Mouse (Mus musculus) forebrain, embryonic 11.5 days (tissue): ENCODE measurements around the gene Methig1. TPM values are rescaled to one million over a fixed set of nuclear protein-coding genes. Genes with fewer than 3 reads are reported as not detected.
"Not testable (repeated sequence)": the region's sequence is repeated elsewhere in the genome, so short reads cannot be mapped to it uniquely, and the experiment has no call there.

Experiments
- ATAC-seq: fragments of 200-750 bp; cut with Nextera tagmentation; replicated peaks from 2 replicates; pipeline ENCODE4 v1.8.0; 2017; ENCODE audit warnings: moderate TSS enrichment; ENCODE audit not compliant: low FRiP score
- DNase-seq: peaks from one replicate; pipeline ENCODE4 v3.0.0-alpha.2; 2017; ENCODE audit warnings: low spot score
- H3K27ac ChIP-seq: fragments of 300-500 bp; sonication (generic); 2 replicates; pipeline ENCODE4 v1.5.1; 2014; ENCODE audit warnings: low read depth, low read length
- H3K27me3 ChIP-seq: fragments of 300-500 bp; sonication (generic); 2 replicates; pipeline ENCODE4 v1.6.1; 2014; ENCODE audit warnings: mild to moderate bottlenecking, low read length, mixed read lengths; ENCODE audit not compliant: control insufficient read depth, insufficient read depth
- H3K36me3 ChIP-seq: fragments of 300-500 bp; sonication (generic); 2 replicates; pipeline ENCODE4 v1.6.1; 2014; ENCODE audit warnings: mild to moderate bottlenecking, low read length, moderate library complexity, mixed read lengths; ENCODE audit not compliant: control insufficient read depth, insufficient read depth
- H3K4me1 ChIP-seq: fragments of 300-500 bp; sonication (generic); replicated peaks from 2 replicates; pipeline ENCODE4 v1.6.1; 2014; ENCODE audit warnings: low read length, mixed read lengths; ENCODE audit not compliant: control insufficient read depth, insufficient read depth
- H3K4me2 ChIP-seq: fragments of 300-500 bp; sonication (generic); 2 replicates; pipeline ENCODE4 v1.6.1; 2014; ENCODE audit warnings: low read depth, mild to moderate bottlenecking, low read length, moderate library complexity, mixed read lengths; ENCODE audit not compliant: severe bottlenecking
- H3K4me3 ChIP-seq: fragments of 300-500 bp; sonication (generic); 2 replicates; pipeline ENCODE4 v1.5.1; 2014; ENCODE audit warnings: low read depth, low read length
- H3K9ac ChIP-seq: fragments of 300-500 bp; sonication (generic); 2 replicates; pipeline ENCODE4 v1.6.1; 2014; ENCODE audit warnings: low read length
- H3K9me3 ChIP-seq: fragments of 300-500 bp; sonication (generic); 2 replicates; pipeline ENCODE4 v1.6.1; 2016; ENCODE audit warnings: low read length, mixed read lengths; ENCODE audit not compliant: control insufficient read depth
- whole genome bisulfite sequencing: fragments of 180-500 bp; shearing (Covaris S2); extraction: QIAGEN DNeasy Blood & Tissue Kit; methylation state at CpG from one replicate; pipeline ENCODE4 v1.1.7; 2014; 5-methylcytosine and 5-hydroxymethylcytosine counted together
- polyA plus RNA-seq: library from polyadenylated mRNA; unstranded; fragments of >200 nt; fragmentation: Nextera tagmentation; extraction: Ambion mirVana; gene quantifications from 2 replicates; pipeline ENCODE4 v1.2.1, GENCODE M21; 2014

Gene Methig1
- polyA plus RNA-seq, 1 experiment from 2014 or later, result not detected

GRCm38 (mm10) chr15:100318014-100318671 lies 34.8 kb upstream of the Methig1 start:
- H3K4me1 ChIP-seq, H3K27me3 ChIP-seq, H3K36me3 ChIP-seq, H3K9ac ChIP-seq, ATAC-seq, DNase-seq, H3K27ac ChIP-seq, H3K4me2 ChIP-seq, H3K9me3 ChIP-seq, H3K4me3 ChIP-seq: not testable (repeated sequence)
- 59% methylated on average over 4 of the region's 4 CpGs for WGBS

- no peaks in the 10 kb centered on the region for H3K36me3 ChIP-seq
Observed at GRCm38 (mm10) chr15:100319884-100320283, 33.1 kb upstream of the Methig1 start.

GRCm38 (mm10) chr15:100320295-100320905 lies 32.5 kb upstream of the Methig1 start:
- Histone ChIP-seq H3K4me2 (no peak overlapping the region), H3K4me1 (no peaks in the 10 kb centered on the region), H3K27ac (no peak overlapping the region), H3K27me3 (no peaks in the 10 kb centered on the region), H3K9ac (no peak overlapping the region), H3K4me3 (no peak overlapping the region), H3K36me3 (no peaks in the 10 kb centered on the region), H3K9me3 (no peaks in the 10 kb centered on the region)
- WGBS, result 82% methylated on average over 9 of the region's 9 CpGs
- DNase-seq, result no peak
- no peak for ATAC-seq

More at GRCm38 (mm10) chr15:100319884-100320283, 33.1 kb upstream of the Methig1 start:
- Histone ChIP-seq H3K4me3 (no peak overlapping the region), H3K9me3 (no peaks in the 10 kb centered on the region), H3K27me3 (no peaks in the 10 kb centered on the region), H3K27ac (no peak overlapping the region), H3K4me2 (no peak overlapping the region), H3K9ac (no peak overlapping the region), H3K4me1 (no peaks in the 10 kb centered on the region)
- DNase-seq, result no peak
- 83% methylated on average over 1 of the region's 1 CpGs for WGBS
- ATAC-seq, result no peak

- WGBS, result 68% methylated on average over 5 of the region's 5 CpGs
- no peak overlapping the region for H3K4me3 ChIP-seq
- H3K27me3 ChIP-seq, result no peaks in the 10 kb centered on the region
- H3K36me3 ChIP-seq, result no peaks in the 10 kb centered on the region
- DNase-seq (no peak), ATAC-seq (no peak)
- no peak overlapping the region for H3K4me2 ChIP-seq
- no peaks in the 10 kb centered on the region for H3K9me3 ChIP-seq
- H3K27ac ChIP-seq, result no peak overlapping the region
- no peak overlapping the region for H3K9ac ChIP-seq
- no peaks in the 10 kb centered on the region for H3K4me1 ChIP-seq
Observed at GRCm38 (mm10) chr15:100321134-100321533, 31.8 kb upstream of the Methig1 start.

GRCm38 (mm10) chr15:100324021-100324591 lies 28.8 kb upstream of the Methig1 start:
- Histone ChIP-seq H3K9ac (no peak overlapping the region), H3K4me3 (no peak overlapping the region), H3K36me3 (no peaks in the 10 kb centered on the region), H3K4me2 (no peak overlapping the region), H3K4me1 (no peaks in the 10 kb centered on the region), H3K27ac (no peak overlapping the region), H3K9me3 (no peaks in the 10 kb centered on the region), H3K27me3 (no peaks in the 10 kb centered on the region)
- 75% methylated on average over 12 of the region's 12 CpGs for WGBS
- DNase-seq (no peak), ATAC-seq (no peak)

- DNase-seq (no peak), ATAC-seq (no peak)
- Histone ChIP-seq H3K9me3 (no peaks in the 10 kb centered on the region), H3K9ac (no peak overlapping the region), H3K4me3 (no peak overlapping the region), H3K27me3 (no peaks in the 10 kb centered on the region), H3K4me1 (no peaks in the 10 kb centered on the region), H3K27ac (no peak overlapping the region), H3K4me2 (no peak overlapping the region), H3K36me3 (no peaks in the 10 kb centered on the region)
- 89% methylated on average over 3 of the region's 3 CpGs for WGBS
Observed at GRCm38 (mm10) chr15:100325235-100325634, 27.7 kb upstream of the Methig1 start.

GRCm38 (mm10) chr15:100328089-100328488 lies 24.9 kb upstream of the Methig1 start:
- not testable (repeated sequence) for H3K27me3 ChIP-seq, H3K36me3 ChIP-seq, H3K4me2 ChIP-seq, DNase-seq, H3K27ac ChIP-seq, H3K9me3 ChIP-seq, ATAC-seq, H3K4me3 ChIP-seq, H3K4me1 ChIP-seq, H3K9ac ChIP-seq
- 67% methylated on average over 3 of the region's 4 CpGs for WGBS

GRCm38 (mm10) chr15:100329336-100329735 lies 23.6 kb upstream of the Methig1 start:
- H3K27me3 ChIP-seq, H3K4me1 ChIP-seq, H3K4me3 ChIP-seq, H3K27ac ChIP-seq, H3K4me2 ChIP-seq, ATAC-seq, DNase-seq, H3K9me3 ChIP-seq, H3K36me3 ChIP-seq, H3K9ac ChIP-seq: not testable (repeated sequence)
- 72% methylated on average over 10 of the region's 10 CpGs for WGBS
